Mouse (Mus musculus) thymus, postnatal 10 days (tissue): ENCODE measurements around the gene Gm15080.
"Not testable (repeated sequence)": the region's sequence is repeated elsewhere in the genome, so short reads cannot be mapped to it uniquely, and the experiment has no call there.

Source experiments
- DNase-seq, 2 experiments: peaks; one replicate each; pipeline ENCODE4 v3.0.0; 2021; ENCODE audit warnings: low spot score in 2 of 2

The Gm15080 gene

GRCm38 (mm10) chrX:147992693-147993092, at the start of gene Gm15080:
TSS of gene Gm15080 (plus strand) at chrX:147992993.
- DNase-seq = not testable (repeated sequence)
